Mouse (Mus musculus): ENCODE measurements around the gene Pias3. TPM values are rescaled to one million over a fixed set of nuclear protein-coding genes. Genes with fewer than 3 reads are reported as not detected.

Pias3 gene
- total and polyA plus RNA-seq, 2 experiments from 2014 or later, result 17.4 to 19.3 TPM

DNA sequence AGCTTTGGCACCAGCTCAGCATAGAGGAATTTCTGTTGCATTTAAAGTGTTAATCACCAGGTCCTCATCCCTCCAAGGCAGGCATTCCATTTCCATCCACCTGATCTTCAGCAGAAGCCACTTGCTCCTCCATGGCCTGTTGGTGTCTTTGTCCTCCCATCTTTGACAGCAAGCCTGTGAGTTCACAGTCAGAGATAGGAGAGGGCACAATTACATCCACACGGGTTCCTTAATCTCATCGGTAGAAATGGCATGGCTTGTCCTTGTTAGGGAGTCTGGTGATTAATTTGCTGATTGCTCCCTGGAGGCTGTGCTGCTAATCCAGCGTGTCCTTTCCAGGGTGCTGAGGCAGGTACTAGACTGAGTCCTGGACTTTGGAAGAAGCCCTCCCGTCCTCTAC, 22.7 kb upstream of the Pias3 start:
- TF ChIP-seq EP300 (IDR thresholded peaks at IDR 0.05; ENCODE audit: low read depth) (no peak), CTCF (IDR thresholded peaks at IDR 0.05; ENCODE audit: low read depth) (no peak)
- H3K27me3 ChIP-seq (ENCODE audit: control insufficient read depth, insufficient read depth, low read length), result 0 out of 2 replicates have a peak, but pooled peaks cover 8% of the 10 kb centered on the region
- ATAC-seq (ENCODE audit: insufficient read depth, low read depth) (no peak), DNase-seq (ENCODE audit: low spot score) (no peak)
- no peaks in the 10 kb centered on the region for H3K9me3 ChIP-seq (replicated peaks; ENCODE audit: control insufficient read depth, low read length)
- no peak overlapping the region for H3K27ac ChIP-seq (ENCODE audit: low read depth)
- no peaks in the 10 kb centered on the region for H3K4me1 ChIP-seq (ENCODE audit: control insufficient read depth, insufficient read depth)
- WGBS, result 56% methylated on average over 4 of the region's 4 CpGs
- no peak overlapping the region for H3K4me3 ChIP-seq (ENCODE audit: low read depth, low read length)
- H3K36me3 ChIP-seq (replicated peaks; ENCODE audit: control insufficient read depth, insufficient read depth, low read length), result no peaks in the 10 kb centered on the region
- no peak overlapping the region for H3K9ac ChIP-seq (replicated peaks; ENCODE audit: low read depth, low read length)
- H3K4me2 ChIP-seq (ENCODE audit: low read depth, low read length), result no peak overlapping the region

DNA sequence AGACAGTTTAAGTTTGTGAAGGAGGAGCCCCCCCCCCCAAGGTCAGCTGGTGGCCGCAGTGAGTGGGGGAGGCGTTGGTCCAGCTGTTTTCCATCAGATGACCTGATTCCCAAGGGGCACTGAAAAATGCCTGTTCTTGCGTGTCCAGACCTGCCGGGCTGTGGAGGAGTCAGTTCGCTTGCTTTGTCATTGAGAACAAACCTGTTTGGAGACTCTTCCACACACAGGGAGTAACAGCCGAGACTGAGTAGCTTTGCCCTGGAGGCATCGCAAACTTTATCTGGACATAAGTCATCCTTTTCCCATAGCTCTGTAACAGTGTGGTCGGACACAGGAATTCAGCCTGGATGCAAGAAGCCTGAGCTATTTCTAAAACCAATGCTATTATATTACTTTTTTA, 21.7 kb upstream of the Pias3 start:
- Histone ChIP-seq H3K36me3 (replicated peaks; ENCODE audit: control insufficient read depth, insufficient read depth, low read length) (no peaks in the 10 kb centered on the region), H3K9me3 (replicated peaks; ENCODE audit: control insufficient read depth, low read length) (no peaks in the 10 kb centered on the region), H3K27ac (ENCODE audit: low read depth) (no peak overlapping the region), H3K4me3 (ENCODE audit: low read depth, low read length) (no peak overlapping the region), H3K9ac (replicated peaks; ENCODE audit: low read depth, low read length) (no peak overlapping the region), H3K4me1 (ENCODE audit: control insufficient read depth, insufficient read depth) (no peaks in the 10 kb centered on the region), H3K4me2 (ENCODE audit: low read depth, low read length) (no peak overlapping the region), H3K27me3 (ENCODE audit: control insufficient read depth, insufficient read depth, low read length) (peaks cover 8% of the 10 kb centered on the region; the same call in 1 of the 2 replicates)
- 57% methylated on average over 8 of the region's 8 CpGs for WGBS
- DNase-seq (ENCODE audit: low spot score) (no peak), ATAC-seq (ENCODE audit: insufficient read depth, low read depth) (no peak)
- TF ChIP-seq CTCF (IDR thresholded peaks at IDR 0.05; ENCODE audit: low read depth), result no peak
- TF ChIP-seq EP300 (IDR thresholded peaks at IDR 0.05; ENCODE audit: low read depth), result no peak

DNA sequence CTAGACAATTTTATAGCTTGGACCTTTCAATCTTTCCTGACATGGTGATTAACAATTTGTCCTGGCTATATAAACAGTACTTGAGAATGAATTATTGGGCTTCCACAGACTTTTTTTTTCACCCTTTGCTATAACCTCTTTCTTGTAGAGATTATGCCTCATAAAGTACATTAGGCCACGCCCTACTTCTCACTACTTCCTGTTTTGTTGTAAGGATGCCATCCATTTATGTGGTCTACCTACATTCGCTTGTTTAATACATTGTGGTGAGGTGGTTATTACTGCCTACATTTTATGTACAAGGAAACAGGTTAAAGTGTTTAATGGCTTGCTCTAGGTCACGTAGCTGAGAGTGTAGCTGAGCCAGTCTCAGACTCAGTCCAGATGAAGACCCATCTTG, 21.0 kb upstream of the Pias3 start:
- WGBS, result 81% methylated on average over 3 of the region's 3 CpGs
- no peaks in the 10 kb centered on the region for H3K36me3 ChIP-seq (replicated peaks; ENCODE audit: control insufficient read depth, insufficient read depth, low read length)
- peaks cover 15% of the 10 kb centered on the region; the same call in 1 of the 2 replicates for H3K27me3 ChIP-seq (ENCODE audit: control insufficient read depth, insufficient read depth, low read length)
- no peak overlapping the region for H3K4me3 ChIP-seq (ENCODE audit: low read depth, low read length)
- DNase-seq (ENCODE audit: low spot score) (no peak), ATAC-seq (ENCODE audit: insufficient read depth, low read depth) (no peak)
- H3K9me3 ChIP-seq (replicated peaks; ENCODE audit: control insufficient read depth, low read length), result no peaks in the 10 kb centered on the region
- no peak overlapping the region for H3K27ac ChIP-seq (ENCODE audit: low read depth)
- H3K9ac ChIP-seq (replicated peaks; ENCODE audit: low read depth, low read length), result no peak overlapping the region
- no peak overlapping the region for H3K4me2 ChIP-seq (ENCODE audit: low read depth, low read length)
- TF ChIP-seq EP300 (IDR thresholded peaks at IDR 0.05; ENCODE audit: low read depth) (no peak), CTCF (IDR thresholded peaks at IDR 0.05; ENCODE audit: low read depth) (no peak)
- no peaks in the 10 kb centered on the region for H3K4me1 ChIP-seq (ENCODE audit: control insufficient read depth, insufficient read depth)

DNA sequence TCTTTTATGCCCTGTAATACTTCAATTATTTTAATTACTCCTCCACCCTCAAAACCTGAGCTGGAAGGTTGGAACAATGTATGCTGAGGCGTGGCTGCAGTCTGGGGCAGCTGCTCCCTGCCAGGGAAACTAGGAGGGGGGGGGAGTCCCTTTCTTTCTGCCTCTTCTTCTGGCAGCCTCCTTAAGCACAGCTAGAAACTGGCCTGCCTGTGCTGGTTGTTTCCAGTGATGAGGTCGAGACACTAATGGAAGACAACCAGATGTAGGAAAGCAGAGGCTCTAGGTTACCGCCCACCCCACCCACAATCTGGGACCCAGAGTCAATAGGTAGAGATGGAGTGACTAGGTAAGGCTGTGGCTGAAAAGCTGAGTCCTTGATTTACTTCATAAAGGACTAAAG, 20.5 kb upstream of the Pias3 start:
- ATAC-seq (ENCODE audit: insufficient read depth, low read depth) (no peak), DNase-seq (ENCODE audit: low spot score) (no peak)
- Histone ChIP-seq H3K36me3 (replicated peaks; ENCODE audit: control insufficient read depth, insufficient read depth, low read length) (no peaks in the 10 kb centered on the region), H3K9me3 (replicated peaks; ENCODE audit: control insufficient read depth, low read length) (no peaks in the 10 kb centered on the region), H3K4me1 (ENCODE audit: control insufficient read depth, insufficient read depth) (no peaks in the 10 kb centered on the region), H3K27me3 (ENCODE audit: control insufficient read depth, insufficient read depth, low read length) (peaks cover 16% of the 10 kb centered on the region; the same call in 1 of the 2 replicates), H3K4me2 (ENCODE audit: low read depth, low read length) (no peak overlapping the region), H3K27ac (ENCODE audit: low read depth) (no peak overlapping the region), H3K4me3 (ENCODE audit: low read depth, low read length) (no peak overlapping the region), H3K9ac (replicated peaks; ENCODE audit: low read depth, low read length) (no peak overlapping the region)
- TF ChIP-seq CTCF (IDR thresholded peaks at IDR 0.05; ENCODE audit: low read depth) (no peak), EP300 (IDR thresholded peaks at IDR 0.05; ENCODE audit: low read depth) (no peak)
- 64% methylated on average over 3 of the region's 3 CpGs for WGBS

DNA sequence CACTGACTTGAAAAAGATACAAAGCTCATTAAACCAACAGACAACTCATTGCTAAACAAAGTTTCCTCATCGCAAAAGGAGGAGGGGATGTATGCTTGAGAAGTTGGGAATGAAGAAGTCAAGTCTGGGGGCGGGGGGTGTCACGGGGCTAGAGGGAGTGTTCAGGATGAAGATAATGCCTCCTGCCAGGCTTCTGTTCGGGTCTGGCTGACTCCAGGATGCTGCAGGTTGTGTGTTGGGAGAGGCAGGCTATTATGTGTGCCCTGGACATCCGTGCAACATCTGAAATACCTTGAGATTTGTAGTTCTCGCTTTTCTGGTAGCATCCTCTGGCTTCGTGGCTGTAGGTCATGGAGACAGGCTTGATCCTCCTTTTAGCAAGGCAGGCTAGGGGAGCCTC, 17.7 kb upstream of the Pias3 start:
- Histone ChIP-seq H3K4me1 (ENCODE audit: control insufficient read depth, insufficient read depth) (no peaks in the 10 kb centered on the region), H3K4me2 (ENCODE audit: low read depth, low read length) (no peak overlapping the region), H3K9ac (replicated peaks; ENCODE audit: low read depth, low read length) (no peak overlapping the region), H3K9me3 (replicated peaks; ENCODE audit: control insufficient read depth, low read length) (no peaks in the 10 kb centered on the region), H3K27ac (ENCODE audit: low read depth) (no peak overlapping the region), H3K36me3 (replicated peaks; ENCODE audit: control insufficient read depth, insufficient read depth, low read length) (no peaks in the 10 kb centered on the region), H3K4me3 (ENCODE audit: low read depth, low read length) (no peak overlapping the region), H3K27me3 (ENCODE audit: control insufficient read depth, insufficient read depth, low read length) (peaks cover 14% of the 10 kb centered on the region)
- TF ChIP-seq EP300 (IDR thresholded peaks at IDR 0.05; ENCODE audit: low read depth) (no peak), CTCF (IDR thresholded peaks at IDR 0.05; ENCODE audit: low read depth) (no peak)
- WGBS, result 61% methylated on average over 7 of the region's 7 CpGs
- ATAC-seq (ENCODE audit: insufficient read depth, low read depth) (no peak), DNase-seq (ENCODE audit: low spot score) (no peak)

DNA sequence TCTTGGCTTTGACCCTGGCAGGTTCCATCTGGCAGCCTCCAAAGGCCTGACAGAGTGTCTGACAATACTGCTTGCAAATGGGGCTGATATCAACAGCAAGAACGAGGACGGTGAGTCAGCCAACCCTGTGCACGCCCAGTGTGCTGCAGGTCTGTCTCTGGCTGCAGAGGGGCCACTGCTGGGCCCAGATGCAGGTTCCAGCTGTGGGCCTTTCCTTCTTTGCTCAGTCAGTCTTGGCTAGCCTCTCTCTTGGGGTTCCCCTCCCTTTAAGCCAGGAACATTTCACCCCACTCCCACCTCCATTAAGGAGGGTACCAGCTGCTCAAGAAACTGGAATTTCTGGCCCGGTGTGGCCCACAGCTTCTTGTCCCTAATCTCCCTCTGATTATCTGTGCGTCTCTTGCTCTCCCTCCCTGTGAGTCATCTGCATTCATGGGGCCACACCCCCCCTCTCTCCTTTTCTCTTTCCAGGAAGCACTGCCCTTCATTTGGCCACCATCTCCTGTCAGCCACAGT, 17.0 kb upstream of the Pias3 start:
- no peak overlapping the region for H3K9ac ChIP-seq (replicated peaks; ENCODE audit: low read depth, low read length)
- no peaks in the 10 kb centered on the region for H3K4me1 ChIP-seq (ENCODE audit: control insufficient read depth, insufficient read depth)
- WGBS, result 13% methylated on average over 5 of the region's 5 CpGs
- no peaks in the 10 kb centered on the region for H3K9me3 ChIP-seq (replicated peaks; ENCODE audit: control insufficient read depth, low read length)
- DNase-seq (ENCODE audit: low spot score) (no peak), ATAC-seq (ENCODE audit: insufficient read depth, low read depth) (no peak)
- H3K4me2 ChIP-seq (ENCODE audit: low read depth, low read length), result no peak overlapping the region
- no peak overlapping the region for H3K27ac ChIP-seq (ENCODE audit: low read depth)
- peaks cover 19% of the 10 kb centered on the region for H3K27me3 ChIP-seq (ENCODE audit: control insufficient read depth, insufficient read depth, low read length)
- TF ChIP-seq CTCF (IDR thresholded peaks at IDR 0.05; ENCODE audit: low read depth), result no peak
- no peak for TF ChIP-seq EP300 (IDR thresholded peaks at IDR 0.05; ENCODE audit: low read depth)
- no peaks in the 10 kb centered on the region for H3K36me3 ChIP-seq (replicated peaks; ENCODE audit: control insufficient read depth, insufficient read depth, low read length)
- no peak overlapping the region for H3K4me3 ChIP-seq (ENCODE audit: low read depth, low read length)
